Mouse (Mus musculus) sigmoid colon, adult 10 weeks (tissue): ENCODE measurements around the gene Gzmn. TPM values are rescaled to one million over a fixed set of nuclear protein-coding genes. Genes with fewer than 3 reads are reported as not detected.

ENCODE experiments used
- polyA plus RNA-seq: library from polyadenylated mRNA; stranded (reverse); fragments of 350-450 nt; fragmentation: Illumina TruSeq; extraction: RNeasy Lipid Tissue Mini Kit (QIAGEN cat#74804); gene quantifications from one replicate; pipeline ENCODE4 v1.2.3, GENCODE M21; 2014; ENCODE audit warnings: low read depth, low replicate concordance

The Gzmn gene
- not detected for polyA plus RNA-seq

DNA sequence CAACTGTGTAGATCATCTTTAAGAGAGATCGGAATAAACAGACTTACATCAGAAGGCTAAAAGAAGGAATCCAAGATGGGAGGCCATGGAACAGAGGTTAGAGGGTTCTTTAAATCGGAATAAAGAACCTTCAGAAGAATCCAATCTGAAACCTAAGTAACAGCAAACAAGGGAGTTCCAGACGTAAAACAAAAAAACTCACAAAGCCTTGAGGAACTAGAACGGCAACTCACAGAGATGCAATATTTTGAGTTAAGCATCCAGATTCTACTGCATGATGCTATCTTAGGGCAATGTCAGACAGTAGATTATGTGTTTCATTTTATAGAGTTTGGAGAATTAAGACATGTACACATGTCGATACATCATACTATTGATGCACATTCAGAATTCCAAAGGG lies at the start of gene Gzmn:
Gene Gzmn (minus strand): TSS at position 101 of the 400 bp plus-strand sequence.

DNA sequence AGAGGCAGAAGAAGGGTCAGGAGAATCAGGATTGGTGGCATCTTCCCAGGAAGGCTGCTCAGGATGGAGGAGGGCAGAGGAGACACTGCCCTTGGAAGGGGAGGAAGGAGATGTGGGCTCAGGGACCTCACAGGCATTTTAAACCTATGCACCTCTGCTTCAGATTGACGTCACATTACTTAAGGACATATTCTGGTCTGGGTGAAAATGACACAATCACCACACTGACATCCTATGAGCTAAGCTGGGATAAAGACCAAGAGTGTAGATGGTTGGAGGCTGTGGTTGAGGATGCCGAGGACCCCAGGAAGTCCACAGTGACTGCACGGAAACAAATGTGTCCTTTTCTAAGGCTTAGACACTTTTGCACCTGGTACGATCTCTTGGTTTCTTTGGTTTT lies 36.9 kb upstream of the Gzmn start, which contains the start of gene Gzmf:
Gene Gzmf (minus strand): TSS at position 101 of the 400 bp plus-strand sequence.

DNA sequence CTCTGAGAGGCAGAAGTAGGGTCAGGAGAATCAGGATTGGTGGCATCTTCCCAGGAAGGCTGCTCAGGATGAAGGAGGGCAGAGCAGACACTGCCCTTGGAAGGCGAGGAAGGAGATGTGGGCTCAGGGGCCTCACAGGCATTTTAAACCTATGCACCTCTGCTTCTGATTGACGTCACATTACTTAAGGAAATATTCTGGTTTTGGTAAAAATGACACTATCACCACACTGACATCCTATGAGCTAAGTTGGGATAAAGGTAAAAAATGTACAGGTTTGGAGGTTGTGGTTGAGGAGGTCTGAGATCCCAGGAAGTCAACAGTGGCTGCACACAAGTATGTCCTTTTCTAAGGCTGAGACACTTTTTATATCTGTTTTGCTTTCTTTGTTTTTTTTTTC lies 14.9 kb downstream of the Gzmn start, which contains the start of gene Gzmg:
Gene Gzmg (minus strand): TSS at position 101 of the 400 bp plus-strand sequence.

DNA sequence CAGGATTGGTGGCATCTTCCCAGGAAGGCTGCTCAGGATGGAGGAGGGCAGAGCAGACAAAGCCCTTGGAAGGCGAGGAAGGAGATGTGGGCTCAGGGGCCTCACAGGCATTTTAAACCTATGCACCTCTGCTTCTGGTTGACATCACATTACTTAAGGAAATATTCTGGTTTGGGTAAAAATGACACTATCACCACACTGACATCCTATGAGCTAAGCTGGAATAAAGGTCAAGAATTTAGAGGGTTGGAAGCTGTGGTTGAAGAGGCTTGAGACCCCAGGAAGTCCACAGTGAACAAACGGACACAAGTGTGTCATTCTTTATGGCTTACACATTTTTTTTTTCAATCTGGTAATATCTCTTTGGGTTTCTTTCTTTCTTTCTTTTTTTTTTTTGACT lies 41.9 kb downstream of the Gzmn start, which contains the start of gene Gzmd:
Gene Gzmd (minus strand): TSS at position 101 of the 400 bp plus-strand sequence.

DNA sequence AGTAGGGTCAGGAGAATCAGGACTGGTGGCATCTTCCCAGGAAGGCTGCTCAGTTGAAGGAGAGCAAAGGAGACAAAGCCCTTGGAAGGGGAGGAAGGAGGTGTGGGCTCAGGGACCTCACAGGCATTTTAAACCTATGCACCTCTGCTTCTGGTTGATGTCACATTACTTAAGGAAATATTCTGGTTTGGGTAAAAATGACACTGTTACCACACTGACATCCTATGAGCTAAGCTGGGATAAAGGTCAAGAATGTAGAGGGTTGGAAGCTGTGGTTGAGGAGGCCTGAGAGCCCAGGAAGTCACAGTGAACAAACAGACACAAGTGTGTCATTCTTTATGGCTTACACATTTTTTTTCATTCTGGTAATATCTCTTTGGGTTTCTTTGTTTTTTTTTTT lies 53.9 kb downstream of the Gzmn start, which contains the start of gene Gzme:
Gene Gzme (minus strand): TSS at position 101 of the 400 bp plus-strand sequence.

Other genes starting within 250 kb of the Gzmn start
- 1.5 TPM for gene Cma1, start 229.9 kb downstream of the Gzmn start, polyA plus RNA-seq
- not detected for gene Cma2, start 223.6 kb downstream of the Gzmn start, polyA plus RNA-seq
- 2.3 TPM for gene Mcpt1, start 156.6 kb downstream of the Gzmn start, polyA plus RNA-seq
- not detected for gene Mcpt9, start 144.1 kb downstream of the Gzmn start, polyA plus RNA-seq
- gene Mcpt2, start 132.6 kb downstream of the Gzmn start, polyA plus RNA-seq, result 1.5 TPM
- gene Mcpt4, start 112.3 kb downstream of the Gzmn start, polyA plus RNA-seq, result 1.4 TPM
- not detected for gene Mcpt8, start 89.3 kb downstream of the Gzmn start, polyA plus RNA-seq
- gene Ctsg, start 72.0 kb downstream of the Gzmn start, polyA plus RNA-seq, result not detected
- gene Gzme, start 54.0 kb downstream of the Gzmn start, polyA plus RNA-seq, result not detected
- not detected for gene Gzmd, start 42.0 kb downstream of the Gzmn start, polyA plus RNA-seq
- not detected for gene Gzmg, start 15.0 kb downstream of the Gzmn start, polyA plus RNA-seq
- not detected for gene Gzmf, start 36.8 kb upstream of the Gzmn start, polyA plus RNA-seq
- gene Gzmc, start 60.1 kb upstream of the Gzmn start, polyA plus RNA-seq, result not detected
- 0.50 TPM for gene Gzmb, start 87.7 kb upstream of the Gzmn start, polyA plus RNA-seq
- 129 TPM for gene Atp12a, start 190.5 kb upstream of the Gzmn start, polyA plus RNA-seq
- gene Rnf17, start 228.0 kb upstream of the Gzmn start, polyA plus RNA-seq, result 0.69 TPM